Mouse (Mus musculus) mouse embryonic stem cell (cell line): Measurements from ENCODE around the gene Rnf215.
"Not testable (repeated sequence)": the region's sequence is repeated elsewhere in the genome, so short reads cannot be mapped to it uniquely, and the experiment has no call there.

Source experiments
- in situ Hi-C, 2 experiments: fragments of 300-500 bp; cut with MboI; formaldehyde crosslinking; loops; 1 replicate in 1 of 2; 3 replicates in 1 of 2; pipeline ENCODE4 v1.14.3; 2019 to 2020; ENCODE audit warnings: low sequenced_read_pairs in 2 of 2, low pct_unique_long_range_greater_than_20kb in 1 of 2, mixed read lengths in 1 of 2; ENCODE audit not compliant: unreplicated experiment in 1 of 2

Rnf215 gene

DNA sequence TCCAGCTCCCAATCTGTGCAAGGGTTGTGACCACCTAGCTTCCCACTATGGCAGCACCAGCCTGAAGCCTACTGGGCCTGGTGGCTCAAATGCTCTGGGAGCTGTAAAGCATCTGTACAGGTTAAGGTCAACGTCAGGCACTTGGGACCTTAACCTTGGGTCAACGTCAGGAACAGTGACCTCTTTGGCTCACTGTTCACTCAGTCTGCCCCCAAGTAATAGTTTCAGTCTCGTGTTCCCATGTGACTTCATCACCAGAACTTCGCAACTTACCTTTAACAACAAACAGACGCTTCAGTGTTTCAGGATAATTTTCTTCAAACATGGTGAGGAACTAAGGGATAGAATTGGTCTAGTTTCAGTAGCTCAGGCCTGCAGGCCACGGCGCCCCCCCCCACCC lies 26.3 kb upstream of the Rnf215 start:
- in situ Hi-C loops: no loop called here

DNA sequence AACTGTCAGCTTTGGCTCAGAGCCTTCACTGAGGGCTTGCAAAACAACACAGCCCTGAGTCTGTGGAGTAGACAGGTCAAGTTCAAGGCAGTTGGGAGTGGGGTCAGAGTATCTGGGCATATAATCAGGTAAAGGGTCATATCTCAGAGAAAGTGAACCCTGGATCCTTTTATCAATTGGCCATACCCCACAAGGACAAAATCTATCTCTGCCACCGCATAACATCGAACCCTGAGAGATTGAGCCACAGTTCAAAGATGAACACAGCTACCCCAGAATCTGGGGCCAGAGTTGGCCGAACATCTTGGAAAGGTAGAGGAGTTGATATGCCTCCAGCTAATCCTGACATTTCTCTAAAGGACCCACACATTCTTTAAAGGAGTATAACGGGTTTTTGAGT lies 23.0 kb upstream of the Rnf215 start:
- in situ Hi-C loops: no loop called here

DNA sequence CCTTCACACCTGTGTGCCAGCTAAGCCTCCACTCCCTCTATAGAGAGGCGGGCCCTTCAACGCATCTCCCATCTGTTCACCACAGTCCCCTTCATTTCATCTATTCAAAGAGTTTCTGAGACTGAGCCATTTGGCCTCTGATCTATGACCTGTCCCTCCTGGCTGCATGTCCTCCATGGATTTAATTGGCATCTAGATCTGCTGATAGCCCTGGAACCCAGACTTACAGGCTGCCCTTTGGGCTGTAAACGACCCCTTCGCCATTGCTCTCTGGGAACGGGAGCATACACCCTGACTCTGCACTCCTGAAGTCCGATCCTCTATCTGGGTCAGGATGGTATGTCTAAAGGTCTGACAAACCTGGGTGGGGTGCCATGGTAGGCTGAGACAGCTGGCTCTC lies 22.1 kb upstream of the Rnf215 start:
- in situ Hi-C loops: no loop called here

DNA sequence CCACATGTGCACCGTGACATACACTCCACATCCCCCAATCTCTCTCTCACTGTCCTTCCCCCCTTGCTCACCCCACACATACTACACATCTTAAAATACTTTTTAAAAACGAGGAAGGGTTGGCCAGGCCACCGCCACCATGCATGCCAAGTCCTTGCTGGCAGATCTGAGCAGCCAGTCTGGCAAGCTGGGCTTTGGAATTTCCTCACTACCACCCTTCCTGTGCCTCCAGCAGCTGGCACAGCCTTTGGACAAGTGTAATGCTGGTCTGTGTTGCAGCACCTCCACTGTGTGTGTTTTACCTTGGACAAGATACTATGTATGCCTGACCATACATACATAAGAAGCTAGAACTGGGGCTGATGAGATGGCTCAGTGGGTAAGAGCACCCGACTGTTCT lies 21.5 kb upstream of the Rnf215 start:
- in situ Hi-C loops: no loop called here

DNA sequence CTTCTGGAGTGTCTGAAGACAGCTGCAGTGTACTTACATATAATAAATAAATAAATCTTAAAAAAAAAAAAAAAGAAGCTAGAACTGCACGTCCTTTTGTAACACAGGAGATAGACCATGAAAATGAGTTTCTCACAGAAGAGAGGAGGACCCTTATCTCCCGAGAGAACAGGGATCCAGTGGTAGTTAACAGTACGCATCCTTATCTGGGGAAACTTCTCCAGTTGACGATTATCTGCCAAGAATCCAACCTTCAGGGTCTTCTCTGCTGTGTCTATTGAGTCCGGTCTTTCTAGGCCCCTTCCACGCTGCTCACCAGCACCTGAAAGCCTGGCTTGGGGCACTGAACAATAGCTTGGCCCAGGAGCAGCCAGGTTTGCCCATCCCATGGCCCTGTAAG lies 21.0 kb upstream of the Rnf215 start:
- in situ Hi-C loops: no loop called here

DNA sequence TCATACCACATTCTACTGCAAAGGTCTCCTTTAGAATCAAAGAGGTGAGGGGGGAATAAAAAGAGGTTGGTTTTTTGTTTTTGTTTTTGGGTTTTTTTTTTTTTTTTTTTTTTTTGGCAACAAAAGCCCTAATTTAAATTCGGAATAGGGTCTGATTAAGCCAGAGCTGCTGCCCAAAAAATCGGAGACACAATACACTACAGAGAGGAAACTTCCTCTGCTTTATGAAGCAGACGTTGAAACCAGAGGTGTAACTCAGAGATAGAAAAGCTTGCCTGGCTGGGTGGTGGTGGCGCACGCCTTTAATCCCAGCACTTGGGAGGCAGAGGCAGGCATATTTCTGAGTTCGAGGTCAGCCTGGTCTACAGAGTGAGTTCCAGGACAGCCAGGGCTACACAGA lies 20.5 kb upstream of the Rnf215 start:
- in situ Hi-C loops: not testable (repeated sequence)

DNA sequence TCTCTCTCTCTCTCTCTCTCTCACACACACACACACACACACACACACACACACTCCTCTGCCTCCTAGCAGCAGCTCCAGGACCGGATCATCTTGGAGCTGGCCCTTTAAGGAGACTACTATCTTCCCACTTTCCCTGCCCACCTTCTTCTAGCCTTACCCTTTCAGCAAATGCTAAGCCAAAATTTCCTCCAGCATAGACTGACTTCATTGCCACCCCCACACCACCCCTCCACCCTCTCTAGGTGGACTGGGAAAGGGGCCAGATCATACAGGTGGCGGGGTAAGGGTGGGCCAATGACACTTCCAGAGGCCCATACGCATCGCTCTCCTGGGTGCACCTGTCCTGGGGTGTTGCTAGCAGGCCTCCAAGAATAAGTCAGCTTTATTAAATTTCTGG lies 19.6 kb upstream of the Rnf215 start:
- in situ Hi-C loops: no loop called here

DNA sequence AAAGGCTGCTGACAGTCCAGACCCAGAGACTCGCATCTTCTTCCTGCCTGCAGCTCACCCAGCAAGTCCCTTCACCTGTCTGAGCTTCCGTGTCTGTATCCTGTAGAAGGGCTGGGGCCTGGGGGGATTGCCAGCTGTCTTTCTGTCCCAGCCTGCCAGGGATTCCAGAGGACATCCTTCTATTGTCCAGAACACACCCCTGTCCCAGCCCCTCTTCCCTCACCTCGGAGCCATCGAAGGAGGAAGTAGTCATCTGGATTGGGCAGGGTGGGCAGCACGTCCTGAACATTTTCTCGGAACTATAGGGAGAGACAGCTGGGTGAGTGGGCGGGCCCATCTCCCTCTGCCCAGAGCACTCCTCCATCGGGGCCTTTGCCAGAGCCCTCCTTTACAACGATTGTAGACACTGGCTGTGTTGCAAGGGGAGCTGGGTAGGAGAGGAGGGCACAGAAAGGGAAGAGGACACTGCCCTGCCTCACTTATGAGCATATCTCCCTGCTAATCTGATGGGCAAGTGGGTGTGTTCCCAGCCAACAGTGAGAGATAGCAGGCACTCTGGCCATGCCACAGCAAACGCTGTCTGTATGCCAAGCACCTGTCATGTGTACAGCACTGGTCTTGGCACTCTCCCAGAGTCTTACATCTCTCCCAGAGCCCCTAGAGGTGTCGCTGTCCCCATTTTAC lies 18.4 kb upstream of the Rnf215 start:
- in situ Hi-C loops: no loop called here

DNA sequence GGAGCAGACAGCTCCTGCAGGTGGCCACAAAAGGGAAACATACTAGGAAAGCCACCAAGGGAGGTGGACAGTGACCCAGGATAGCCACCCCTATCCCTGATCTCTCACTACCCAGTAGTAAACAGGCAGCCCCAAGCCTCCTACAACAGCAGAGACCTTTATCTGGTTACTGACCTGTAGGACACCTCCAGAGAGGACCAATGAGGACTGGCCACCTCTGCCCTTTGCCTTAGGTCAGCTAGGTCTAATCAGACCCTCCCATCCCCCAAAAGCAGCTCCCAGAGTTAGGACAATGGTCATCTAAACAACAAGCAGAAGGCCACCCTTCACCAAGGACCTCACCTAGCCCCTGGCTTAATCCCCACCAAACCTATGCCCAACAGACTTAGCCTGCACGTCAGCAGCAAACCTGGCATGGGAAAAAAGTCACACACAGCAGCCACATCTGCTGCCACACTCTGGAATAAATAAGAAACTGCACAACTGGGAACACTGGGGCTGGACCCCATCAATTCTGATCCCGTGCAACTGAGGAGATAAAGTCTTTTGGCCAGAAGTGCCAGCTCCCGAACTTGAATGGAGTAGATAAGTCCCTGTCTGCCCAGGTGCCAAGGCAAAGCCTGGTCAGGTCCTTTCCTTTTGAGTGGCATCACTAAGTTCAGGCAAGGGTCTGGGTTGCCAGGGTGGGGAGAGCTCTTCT lies 17.5 kb upstream of the Rnf215 start:
- in situ Hi-C loops: no loop called here

DNA sequence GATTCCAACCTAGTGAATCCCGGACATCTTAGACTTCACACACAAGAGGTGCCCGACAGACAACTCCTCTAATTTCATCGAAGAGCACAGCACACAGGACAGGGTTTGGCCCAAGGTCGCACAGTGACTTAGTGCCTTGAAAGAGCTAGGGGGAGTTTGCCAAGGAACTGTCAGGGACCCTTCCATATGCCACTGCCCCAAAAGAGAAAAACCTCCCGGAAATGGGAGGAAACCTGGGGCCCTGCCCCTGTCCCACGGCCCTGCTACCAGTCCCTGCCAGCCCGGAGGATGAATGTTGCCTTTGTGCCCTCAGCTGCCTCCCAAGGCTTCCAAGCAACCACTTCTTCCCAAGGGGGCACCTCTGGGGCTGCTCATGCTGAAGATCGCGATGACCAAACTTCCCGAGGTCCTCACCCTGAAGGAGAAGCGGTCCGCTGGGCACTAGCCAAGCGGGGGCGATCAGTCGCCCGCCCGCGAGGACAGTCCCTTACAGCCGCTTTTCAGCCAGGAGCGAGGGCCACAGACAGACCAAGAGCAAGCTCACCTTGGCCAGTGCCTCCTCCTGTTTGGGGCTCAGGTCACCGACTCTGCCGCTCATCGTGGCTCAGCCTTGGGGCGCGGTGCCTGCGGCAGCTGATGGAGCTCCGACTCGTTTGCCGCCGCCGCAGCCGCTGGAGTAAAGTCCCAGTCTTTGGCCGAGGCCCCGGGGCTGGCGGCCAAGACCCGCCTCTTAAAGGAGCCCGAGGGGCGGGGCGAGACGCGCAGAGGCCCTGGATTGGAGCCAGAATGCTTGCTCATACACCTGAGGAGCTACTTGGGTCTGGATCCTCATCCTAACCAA lies 16.7 kb upstream of the Rnf215 start:
- in situ Hi-C loops: no loop called here

DNA sequence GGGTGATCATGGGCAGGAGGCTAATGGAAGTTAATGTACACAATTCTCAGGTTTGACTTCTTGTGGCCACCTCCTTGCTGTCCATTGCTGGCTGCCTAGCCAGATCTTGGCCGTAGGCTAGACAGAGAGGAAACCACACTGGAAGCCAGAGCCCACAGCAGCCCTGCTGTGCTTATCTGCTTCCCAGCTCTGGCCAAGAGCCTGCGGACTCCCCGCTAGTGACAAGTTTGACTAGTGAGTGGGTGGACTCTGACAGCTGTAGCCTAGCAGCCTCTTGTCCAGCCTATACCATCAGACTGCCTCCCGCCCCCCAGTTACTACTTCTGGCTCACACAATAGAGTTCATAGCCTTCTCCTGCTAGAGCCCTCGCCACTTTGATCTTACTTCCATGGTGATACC lies 15.4 kb upstream of the Rnf215 start:
- in situ Hi-C loops: no loop called here

DNA sequence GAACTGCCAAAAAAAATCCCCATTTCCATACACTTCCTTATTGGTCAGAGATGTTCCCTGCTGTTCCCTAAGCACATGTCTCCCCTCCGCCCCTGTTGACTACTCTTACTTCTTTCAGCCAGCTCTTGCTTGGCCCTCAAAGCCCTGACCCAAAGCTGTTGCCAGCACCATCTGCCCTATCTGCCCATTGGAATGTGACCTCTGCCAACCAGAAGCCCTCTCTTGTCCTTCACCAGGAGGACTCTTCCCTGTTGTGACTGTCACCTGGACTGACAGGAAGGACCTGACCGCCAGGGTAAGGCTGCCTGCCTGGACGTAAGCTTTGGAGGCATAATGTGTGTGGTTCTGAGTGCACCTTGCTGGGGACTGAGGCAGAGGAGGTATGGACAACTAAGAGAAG lies 13.3 kb upstream of the Rnf215 start:
- in situ Hi-C loops: no loop called here

DNA sequence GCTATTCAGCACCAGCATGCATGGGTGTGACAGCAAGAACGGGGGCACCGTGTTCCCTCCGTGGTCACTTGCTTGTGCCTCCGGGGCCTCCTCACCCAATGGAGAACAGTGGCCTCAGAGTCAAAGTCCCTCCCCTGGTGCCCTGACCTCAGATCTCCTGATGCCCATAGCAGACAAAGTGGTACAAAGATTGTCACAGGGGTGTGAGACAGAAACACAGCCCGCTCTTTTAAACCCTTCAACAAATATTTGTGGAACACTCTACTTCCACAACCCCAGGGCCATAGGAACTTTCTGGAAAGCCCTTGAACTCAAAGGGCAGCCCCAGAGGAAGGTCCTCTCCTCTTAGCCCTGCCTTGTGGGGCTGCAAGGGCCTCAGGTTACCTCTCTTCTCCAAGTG lies 12.8 kb upstream of the Rnf215 start:
- in situ Hi-C loops: no loop called here

DNA sequence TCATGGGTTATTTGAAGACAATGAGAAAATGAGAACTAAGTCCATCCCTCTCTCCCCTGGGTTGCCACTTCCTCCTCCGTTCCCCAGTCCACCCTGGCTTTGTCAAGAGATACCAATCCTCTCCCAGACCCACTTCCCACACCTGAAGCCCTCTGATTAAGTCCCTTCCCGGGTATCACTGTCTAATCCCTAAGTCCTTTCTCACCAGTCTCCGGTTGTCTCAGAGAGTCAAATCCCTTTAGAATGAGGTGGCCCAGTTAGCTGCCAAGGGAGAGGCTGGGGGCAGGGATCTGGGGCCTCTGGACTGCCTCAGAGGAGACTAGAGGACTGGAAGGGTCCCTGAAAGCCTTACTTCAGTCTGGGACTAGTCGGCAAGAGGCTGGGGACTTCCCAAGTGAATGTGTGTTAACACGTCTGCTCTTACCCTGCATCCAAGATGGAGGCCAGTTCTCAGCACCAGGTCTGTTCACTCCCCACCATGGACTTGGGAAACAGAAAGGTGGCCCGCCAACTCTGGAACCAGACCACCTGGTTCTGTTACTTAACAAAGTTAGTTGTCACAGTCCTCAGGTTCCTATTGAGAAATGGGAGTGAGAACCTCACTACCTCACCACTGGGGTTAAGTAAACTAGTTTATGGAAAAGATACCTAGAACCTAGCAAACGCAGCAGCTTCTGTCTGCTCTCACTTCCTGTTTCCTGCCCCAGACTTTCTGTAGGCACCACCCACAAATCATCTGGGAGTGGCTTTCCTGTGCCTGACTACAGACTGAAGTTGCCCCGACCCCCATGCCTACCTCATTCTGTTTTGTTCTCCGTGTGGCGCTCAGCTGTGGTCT lies 12.0 kb upstream of the Rnf215 start, which contains the start of gene Sec14l2:
Gene Sec14l2, minus strand, starts transcription at position 674 of the 838 bp plus-strand sequence.
- in situ Hi-C loops: no loop called here

DNA sequence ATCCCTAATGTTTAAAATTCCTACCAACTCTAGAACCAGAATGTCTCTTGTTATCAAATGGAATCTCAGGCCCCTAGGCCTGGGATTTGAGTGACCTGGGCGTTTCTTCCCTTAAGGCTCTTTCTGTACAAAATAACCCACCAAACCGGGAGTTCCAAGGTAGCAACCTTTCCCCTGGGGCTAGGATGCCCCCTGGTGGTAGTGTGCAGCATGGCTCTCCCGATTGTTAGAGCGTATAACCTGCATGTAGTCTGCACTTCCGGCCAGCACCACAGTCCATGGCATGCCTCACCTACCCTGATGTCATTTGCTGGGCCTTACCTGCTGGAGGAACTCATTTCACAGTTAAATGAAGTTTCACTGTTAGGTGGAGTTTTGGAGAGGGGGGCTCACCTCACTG lies 11.1 kb upstream of the Rnf215 start:
- in situ Hi-C loops: no loop called here

DNA sequence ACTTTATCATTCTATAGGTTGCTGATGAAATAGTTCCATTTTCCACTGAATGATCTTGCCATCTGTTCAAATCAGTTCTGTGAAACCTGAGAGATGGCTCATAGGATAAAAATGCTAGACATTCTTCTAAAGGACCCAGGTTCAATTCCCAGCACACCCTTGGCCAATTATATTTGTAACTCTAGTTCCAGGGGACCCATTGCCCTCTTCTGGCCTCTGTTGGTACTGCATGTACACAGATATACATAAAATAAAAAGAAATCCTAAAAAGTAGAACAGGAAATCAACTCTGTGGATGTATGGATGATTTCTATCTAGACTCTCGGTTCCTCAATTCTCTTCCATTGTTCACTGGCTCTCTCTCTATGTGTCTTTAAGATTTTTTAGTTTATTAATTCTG lies 7.9 kb upstream of the Rnf215 start:
- in situ Hi-C loops: no loop called here

DNA sequence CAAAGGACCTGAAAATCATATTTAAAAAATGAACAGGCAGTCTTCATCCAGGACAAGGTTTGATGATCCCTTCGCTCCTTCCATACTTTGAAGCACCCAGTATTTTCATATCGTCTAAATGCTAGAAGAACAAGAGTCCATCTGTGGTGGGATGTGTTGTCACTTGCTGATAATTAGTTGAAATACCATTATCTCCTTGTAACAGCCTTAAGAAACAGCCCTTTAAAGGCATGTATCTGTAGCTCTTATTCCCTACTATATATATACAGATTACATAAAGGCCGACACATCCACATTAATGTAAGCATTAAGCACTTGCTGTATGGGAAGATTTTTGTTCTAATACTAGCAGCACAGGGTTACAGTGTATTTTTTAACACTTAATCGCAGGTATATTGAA lies 6.5 kb upstream of the Rnf215 start:
- in situ Hi-C loops: not testable (repeated sequence)

DNA sequence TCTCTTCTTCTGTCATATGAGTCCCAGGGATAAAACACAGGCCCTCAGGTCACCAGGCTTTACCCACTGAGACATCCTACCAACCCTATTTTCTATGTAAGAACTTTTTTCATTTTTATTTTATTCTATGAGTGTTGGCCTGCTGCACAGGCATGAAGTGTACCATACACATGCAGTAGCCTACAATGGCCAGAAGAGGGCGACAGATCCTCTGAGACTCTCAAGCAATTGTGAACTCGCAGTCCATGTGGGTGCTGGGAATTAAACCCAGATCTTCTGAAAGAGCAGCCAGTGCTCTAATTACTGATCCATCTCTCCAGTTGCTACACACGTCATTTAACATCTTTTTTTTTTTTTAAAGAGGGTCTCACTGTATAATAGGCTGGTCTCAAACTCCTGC lies 1.6 kb upstream of the Rnf215 start:
- in situ Hi-C loops: no loop called here

DNA sequence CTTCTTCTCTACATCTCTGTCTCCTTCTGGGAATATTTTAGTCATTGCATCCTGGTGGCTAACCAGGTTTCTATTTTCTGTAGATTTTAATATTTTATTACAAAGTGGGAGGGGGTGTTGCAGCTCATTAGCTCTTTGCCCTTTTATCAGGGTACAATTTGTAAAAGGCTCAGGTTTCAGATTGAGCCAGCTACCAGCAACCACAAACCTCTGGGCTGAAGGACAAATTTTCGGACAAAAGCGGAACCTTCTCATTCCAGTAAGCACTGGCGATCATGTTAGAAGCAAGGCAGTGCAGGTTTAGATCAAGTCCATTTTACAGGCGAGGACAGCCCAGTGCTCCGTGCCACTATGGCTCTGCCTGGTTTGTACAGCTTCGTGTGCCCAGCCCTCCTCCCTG lies 602 bp upstream of the Rnf215 start:
- in situ Hi-C loops: no loop called here
